Comparison of ENCODE assay signal across 10 mouse cellular contexts in the genomic region with DNA sequence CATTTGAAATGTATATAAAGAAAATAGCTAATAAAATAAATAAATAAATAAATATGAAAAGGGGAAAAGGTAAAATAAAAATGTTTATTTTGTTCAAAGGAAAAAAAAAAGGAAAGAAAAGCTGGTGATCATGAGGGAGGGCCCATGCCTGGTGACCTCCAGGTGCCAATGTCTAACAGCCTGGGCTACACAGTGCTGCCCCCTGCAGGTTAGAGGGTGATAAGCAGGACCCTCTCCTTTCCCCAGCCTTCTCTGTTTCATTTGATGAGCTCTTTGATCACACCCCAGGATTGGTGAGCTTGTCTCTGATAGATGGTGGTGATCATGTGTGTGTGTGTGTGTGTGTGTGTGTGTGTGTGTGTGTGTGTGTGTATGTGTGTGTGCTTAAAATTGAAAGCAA. TPM values are rescaled to one million over a fixed set of nuclear protein-coding genes. Genes with fewer than 3 reads are reported as not detected.
DNase-seq lines count a peak whose midpoint lies in the region; ATAC-seq and TF ChIP-seq lines count a peak whose summit lies in the region.
"Had no signal": no experiment of that assay in that cellular context is flagged by ENCODE, and none has a peak within 500 bp of the region (broad histone marks: within the 10 kb centered on the region; RNA-seq: fewer than 3 reads in every experiment).

No protein-coding gene starts in this region.

- H3K36me3 ChIP-seq in forebrain, postnatal 0 days (ENCODE audit: insufficient read depth) = no peaks in the 10 kb centered on the region; the same call in 1 of the 2 replicates
- no peaks in the 10 kb centered on the region for H3K36me3 ChIP-seq in forebrain, embryonic 14.5 days (ENCODE audit: control insufficient read depth, insufficient read depth, low read length)
- H3K36me3 ChIP-seq in spleen, adult 2 months (ENCODE audit: control insufficient read depth, insufficient read depth, low read length) = no peaks in the 10 kb centered on the region
- H3K36me3 ChIP-seq: heart, embryonic 13.5 days; liver, embryonic 15.5 days had no signal

- no peaks in the 10 kb centered on the region for H3K27me3 ChIP-seq in forebrain, postnatal 0 days (ENCODE audit: insufficient read depth, low read length)
- no peaks in the 10 kb centered on the region for H3K27me3 ChIP-seq in forebrain, embryonic 14.5 days (replicated peaks; ENCODE audit: control insufficient read depth, insufficient read depth, low read length)
- no peaks in the 10 kb centered on the region for H3K27me3 ChIP-seq in spleen, adult 2 months (ENCODE audit: control insufficient read depth, insufficient read depth, low read length)
- H3K27me3 ChIP-seq: heart, embryonic 13.5 days; liver, embryonic 15.5 days had no signal

- no peak for TF ChIP-seq POLR2A in spleen, adult 2 months (IDR thresholded peaks at IDR 0.05; ENCODE audit: low read depth, low read length)

- peak; percentile 23; the same call in 1 of the 2 replicates for TF ChIP-seq CTCF in forebrain, postnatal 0 days (IDR thresholded peaks at IDR 0.05; ENCODE audit: low read depth)
- peak; percentile 51; the same call in 1 of the 2 replicates for TF ChIP-seq CTCF in spleen, adult 2 months (IDR thresholded peaks at IDR 0.05; ENCODE audit: extremely low read depth, insufficient read depth, insufficient read length, insufficient replicate concordance)

- H3K9ac ChIP-seq in forebrain, postnatal 0 days = no peak overlapping the region
- no peak overlapping the region for H3K9ac ChIP-seq in forebrain, embryonic 14.5 days (ENCODE audit: low read length)
- H3K9ac ChIP-seq: heart, embryonic 13.5 days; liver, embryonic 15.5 days had no signal

- DNase-seq in forebrain, postnatal 0 days = no peak
- no peak for DNase-seq in forebrain, embryonic 14.5 days (ENCODE audit: low spot score)
- DNase-seq in right cerebral cortex, postnatal 4 days = peak; percentile 10
- DNase-seq in right cerebral cortex, postnatal 10 days (ENCODE audit: low spot score in 2 of 2) = no peak
- peak in 1 of 2 experiments; percentile 52 for DNase-seq in spleen, adult 2 months (ENCODE audit: low read depth in 1 of 2, low spot score in 2 of 2)
- DNase-seq in gastrocnemius, adult 8-10 months (ENCODE audit: low spot score in 2 of 2) = no peak
- no peak for DNase-seq in frontal cortex, postnatal 14 days (ENCODE audit: low spot score in 2 of 2)

- no peak overlapping the region for H3K27ac ChIP-seq in forebrain, postnatal 0 days (ENCODE audit: low read depth, low read length)
- H3K27ac ChIP-seq in forebrain, embryonic 14.5 days (ENCODE audit: low read depth, low read length) = no peak overlapping the region
- no peak overlapping the region for H3K27ac ChIP-seq in spleen, adult 2 months (ENCODE audit: insufficient read depth, low read length)
- H3K27ac ChIP-seq: heart, embryonic 13.5 days; liver, embryonic 15.5 days had no signal

- H3K4me1 ChIP-seq in forebrain, postnatal 0 days (ENCODE audit: insufficient read depth) = no peaks in the 10 kb centered on the region
- H3K4me1 ChIP-seq in forebrain, embryonic 14.5 days (ENCODE audit: control insufficient read depth, insufficient read depth, low read length) = no peaks in the 10 kb centered on the region
- no peaks in the 10 kb centered on the region for H3K4me1 ChIP-seq in spleen, adult 2 months (ENCODE audit: control insufficient read depth, insufficient read depth, insufficient read length)
- H3K4me1 ChIP-seq: heart, embryonic 13.5 days; liver, embryonic 15.5 days had no signal

- H3K4me3 ChIP-seq in forebrain, postnatal 0 days (ENCODE audit: low read depth, low read length) = no peak overlapping the region
- no peak overlapping the region for H3K4me3 ChIP-seq in forebrain, embryonic 14.5 days (ENCODE audit: low read depth, low read length)
- no peak overlapping the region for H3K4me3 ChIP-seq in spleen, adult 2 months (ENCODE audit: extremely low read depth, insufficient read depth, insufficient read length)
- H3K4me3 ChIP-seq: heart, embryonic 13.5 days; liver, embryonic 15.5 days had no signal

- H3K4me2 ChIP-seq in forebrain, postnatal 0 days (ENCODE audit: low read depth) = no peak overlapping the region
- H3K4me2 ChIP-seq in forebrain, embryonic 14.5 days (ENCODE audit: low read length) = no peak overlapping the region
- H3K4me2 ChIP-seq: heart, embryonic 13.5 days; liver, embryonic 15.5 days had no signal

- ATAC-seq in forebrain, postnatal 0 days = no peak
- no peak for ATAC-seq in forebrain, embryonic 14.5 days
- peak; percentile 92 for ATAC-seq in granulocyte monocyte progenitor cell, adult 5-6 weeks (replicated peaks; ENCODE audit: poor library complexity, severe bottlenecking)

- no peaks in the 10 kb centered on the region for H3K9me3 ChIP-seq in forebrain, postnatal 0 days (ENCODE audit: low read length)
- H3K9me3 ChIP-seq in forebrain, embryonic 14.5 days (replicated peaks; ENCODE audit: control insufficient read depth, low read length) = no peaks in the 10 kb centered on the region
- H3K9me3 ChIP-seq: liver, embryonic 15.5 days had no signal

RNA-seq across cellular contexts. Expression of gene Slc15a4, which starts 16.4 kb away (rescaled TPM):
- 28.7 and 30.5 TPM in 2 replicates for total RNA-seq in forebrain, postnatal 0 days (2014; rRNA removed)
- 20.5 and 21.0 TPM in 2 replicates for polyA plus RNA-seq in forebrain, postnatal 0 days (2015; fragmentation: Nextera tagmentation; extraction: Ambion mirVana)
- 18.2 and 26.3 TPM in 2 replicates for polyA plus RNA-seq in forebrain, embryonic 14.5 days (2014; fragmentation: Nextera tagmentation; extraction: Ambion mirVana)
- 22.5 and 42.2 TPM in 2 replicates for total RNA-seq in granulocyte monocyte progenitor cell, adult 5-6 weeks (2014; fragmentation: Nextera tagmentation)
- total RNA-seq in granulocyte monocyte progenitor cell, adult 5-6 weeks (2017) = 25.2 and 105 TPM in 2 replicates
- polyA plus RNA-seq in spleen, adult 2 months (2012; rRNA removed) = 69.0 and 75.4 TPM in 2 replicates
- 10 to 100 TPM; 11.3 to 25.6 (median 18.4) TPM for total RNA-seq in gastrocnemius, adult 8-10 months (2022)

RNA-seq across cellular contexts. Expression of gene Glt1d1, which starts 17.0 kb away (rescaled TPM):
- total RNA-seq in forebrain, postnatal 0 days (2014; rRNA removed) = 10.5 and 12.0 TPM in 2 replicates
- polyA plus RNA-seq in forebrain, postnatal 0 days (2015; fragmentation: Nextera tagmentation; extraction: Ambion mirVana) = 1.0 and 1.1 TPM in 2 replicates
- polyA plus RNA-seq in forebrain, embryonic 14.5 days (2014; fragmentation: Nextera tagmentation; extraction: Ambion mirVana) = 1.1 and 1.5 TPM in 2 replicates
- total RNA-seq in granulocyte monocyte progenitor cell, adult 5-6 weeks (2014; fragmentation: Nextera tagmentation) = 5.6 and 7.6 TPM in 2 replicates
- 7.2 and 7.5 TPM in 2 replicates for total RNA-seq in granulocyte monocyte progenitor cell, adult 5-6 weeks (2017)
- 0.12 and 0.22 TPM in 2 replicates for polyA plus RNA-seq in spleen, adult 2 months (2012; rRNA removed)
- total RNA-seq in gastrocnemius, adult 8-10 months (2022) = not detected
- polyA plus RNA-seq: heart, embryonic 13.5 days had no signal

Comparison
In these comparisons a context has a peak if more than half of its experiments do, and no peak if none do; other contexts are left out.
1. RNA of gene Glt1d1, which starts 17.0 kb away (total RNA-seq): 10.5 to 12.0 TPM in forebrain, postnatal 0 days and 5.6 to 7.6 TPM in granulocyte monocyte progenitor cell, adult 5-6 weeks; not detected in gastrocnemius, adult 8-10 months; every median in the first group is over 4 times any median in the second.